Mouse (Mus musculus) liver, embryonic 14.5 days (tissue): Measurements from ENCODE around the gene Pam.

Source experiments
- CTCF ChIP-seq: IDR thresholded peaks from 2 replicates; pipeline ENCODE4 v1.5.1; 2016; ENCODE audit warnings: antibody characterized with exemption, low read depth, control low read depth
- EP300 ChIP-seq: IDR thresholded peaks from 2 replicates; pipeline ENCODE4 v1.6.1; 2016; ENCODE audit warnings: antibody characterized with exemption, low read depth

GRCm38 (mm10) chr1:98031802-98032201 lies 63.6 kb downstream of the Pam start:
- no peak for TF ChIP-seq CTCF
- no peak for TF ChIP-seq EP300
